Mouse (Mus musculus): ENCODE results near the gene Fancf. TPM values are rescaled to one million over a fixed set of nuclear protein-coding genes. Genes with fewer than 3 reads are reported as not detected.

The Fancf gene
- 7.2 and 7.5 TPM in 2 replicates for polyA plus RNA-seq (2015; fragmentation: Nextera tagmentation; extraction: Ambion mirVana)

- Histone ChIP-seq H3K36me3 (peaks cover 28% of the 10 kb centered on the region), H3K9ac (peak within 1 kb of the TSS; percentile 87), H3K4me3 (replicated peaks) (peak within 1 kb of the TSS; percentile 83), H3K4me1 (replicated peaks) (peaks cover 53% of the 10 kb centered on the region), H3K9me3 (replicated peaks) (no peaks in the 10 kb centered on the region), H3K27me3 (no peaks in the 10 kb centered on the region), H3K4me2 (peak within 1 kb of the TSS; percentile 93), H3K27ac (peak within 1 kb of the TSS; percentile 92)
- WGBS (ENCODE audit: insufficient replicate concordance): under 1% methylated on average over 43 of the region's 43 CpGs
- DNase-seq: peak; percentile 93
- peak; percentile 97 for ATAC-seq (ENCODE audit: low read depth)
Observed at GRCm38 (mm10) chr7:51862097-51862492, at the start of gene Fancf. TSS of gene Fancf (minus strand) at chr7:51862267.

GRCm38 (mm10) chr7:51899066-51899465, 37.0 kb upstream of the Fancf start:
- no peaks in the 10 kb centered on the region for H3K36me3 ChIP-seq
- ATAC-seq (ENCODE audit: low read depth) (no peak), DNase-seq (no peak)
- H3K9me3 ChIP-seq (replicated peaks): no peaks in the 10 kb centered on the region
- no peak overlapping the region for H3K4me2 ChIP-seq
- H3K9ac ChIP-seq: no peak overlapping the region
- H3K27ac ChIP-seq: no peak overlapping the region
- no peak overlapping the region for H3K4me3 ChIP-seq (replicated peaks)
- no peaks in the 10 kb centered on the region for H3K27me3 ChIP-seq
- H3K4me1 ChIP-seq (replicated peaks): no peaks in the 10 kb centered on the region
- 73% methylated on average over 6 of the region's 6 CpGs for WGBS (ENCODE audit: insufficient replicate concordance)

GRCm38 (mm10) chr7:51894939-51895338, 32.9 kb upstream of the Fancf start:
- H3K9me3 ChIP-seq (replicated peaks): no peaks in the 10 kb centered on the region
- no peak for ATAC-seq (ENCODE audit: low read depth)
- H3K4me2 ChIP-seq: no peak overlapping the region
- no peak for DNase-seq
- 64% methylated on average over 2 of the region's 2 CpGs for WGBS (ENCODE audit: insufficient replicate concordance)
- H3K4me1 ChIP-seq (replicated peaks): no peaks in the 10 kb centered on the region
- no peaks in the 10 kb centered on the region for H3K27me3 ChIP-seq
- H3K4me3 ChIP-seq (replicated peaks): no peak overlapping the region
- H3K27ac ChIP-seq: no peak overlapping the region
- H3K9ac ChIP-seq: no peak overlapping the region
- H3K36me3 ChIP-seq: no peaks in the 10 kb centered on the region

- 62% methylated on average over 4 of the region's 4 CpGs for WGBS (ENCODE audit: insufficient replicate concordance)
- Histone ChIP-seq H3K9ac (no peak overlapping the region), H3K27me3 (no peaks in the 10 kb centered on the region), H3K4me2 (no peak overlapping the region), H3K4me1 (replicated peaks) (no peaks in the 10 kb centered on the region), H3K27ac (no peak overlapping the region), H3K9me3 (replicated peaks) (no peaks in the 10 kb centered on the region), H3K36me3 (no peaks in the 10 kb centered on the region), H3K4me3 (replicated peaks) (no peak overlapping the region)
- ATAC-seq (ENCODE audit: low read depth): no peak
- DNase-seq: no peak
Observed at GRCm38 (mm10) chr7:51894133-51894801, 32.2 kb upstream of the Fancf start.

- no peak for ATAC-seq (ENCODE audit: low read depth)
- no peaks in the 10 kb centered on the region for H3K9me3 ChIP-seq (replicated peaks)
- WGBS (ENCODE audit: insufficient replicate concordance): 58% methylated on average over 4 of the region's 4 CpGs
- H3K4me3 ChIP-seq (replicated peaks): no peak overlapping the region
- no peaks in the 10 kb centered on the region for H3K36me3 ChIP-seq
- no peak overlapping the region for H3K9ac ChIP-seq
- H3K4me2 ChIP-seq: no peak overlapping the region
- DNase-seq: no peak
- no peaks in the 10 kb centered on the region for H3K27me3 ChIP-seq
- H3K27ac ChIP-seq: no peak overlapping the region
- no peaks in the 10 kb centered on the region for H3K4me1 ChIP-seq (replicated peaks)
Observed at GRCm38 (mm10) chr7:51893008-51893407, 30.9 kb upstream of the Fancf start.

GRCm38 (mm10) chr7:51892224-51892965, 30.3 kb upstream of the Fancf start:
- H3K36me3 ChIP-seq: no peaks in the 10 kb centered on the region
- ATAC-seq (ENCODE audit: low read depth): no peak
- H3K9me3 ChIP-seq (replicated peaks): no peaks in the 10 kb centered on the region
- H3K9ac ChIP-seq: no peak overlapping the region
- H3K4me3 ChIP-seq (replicated peaks): no peak overlapping the region
- no peaks in the 10 kb centered on the region for H3K27me3 ChIP-seq
- no peak for DNase-seq
- WGBS (ENCODE audit: insufficient replicate concordance): 74% methylated on average over 1 of the region's 1 CpGs
- no peak overlapping the region for H3K4me2 ChIP-seq
- H3K4me1 ChIP-seq (replicated peaks): no peaks in the 10 kb centered on the region
- H3K27ac ChIP-seq: no peak overlapping the region

GRCm38 (mm10) chr7:51889601-51890000, 27.5 kb upstream of the Fancf start:
- 73% methylated on average over 7 of the region's 7 CpGs for WGBS (ENCODE audit: insufficient replicate concordance)
- H3K4me3 ChIP-seq (replicated peaks): no peak overlapping the region
- no peak overlapping the region for H3K27ac ChIP-seq
- H3K9me3 ChIP-seq (replicated peaks): no peaks in the 10 kb centered on the region
- ATAC-seq (ENCODE audit: low read depth) (no peak), DNase-seq (no peak)
- H3K36me3 ChIP-seq: no peaks in the 10 kb centered on the region
- H3K4me1 ChIP-seq (replicated peaks): no peaks in the 10 kb centered on the region
- H3K4me2 ChIP-seq: no peak overlapping the region
- no peaks in the 10 kb centered on the region for H3K27me3 ChIP-seq
- no peak overlapping the region for H3K9ac ChIP-seq

- H3K9ac ChIP-seq: no peak overlapping the region
- 66% methylated on average over 11 of the region's 11 CpGs for WGBS (ENCODE audit: insufficient replicate concordance)
- H3K9me3 ChIP-seq (replicated peaks): no peaks in the 10 kb centered on the region
- no peak overlapping the region for H3K4me2 ChIP-seq
- no peak for ATAC-seq (ENCODE audit: low read depth)
- H3K4me3 ChIP-seq (replicated peaks): no peak overlapping the region
- no peaks in the 10 kb centered on the region for H3K36me3 ChIP-seq
- H3K27me3 ChIP-seq: no peaks in the 10 kb centered on the region
- no peaks in the 10 kb centered on the region for H3K4me1 ChIP-seq (replicated peaks)
- no peak overlapping the region for H3K27ac ChIP-seq
- DNase-seq: no peak
Observed at GRCm38 (mm10) chr7:51887678-51888567, 25.9 kb upstream of the Fancf start.

GRCm38 (mm10) chr7:51885345-51885744, 23.3 kb upstream of the Fancf start:
- no peak overlapping the region for H3K4me2 ChIP-seq
- no peak overlapping the region for H3K9ac ChIP-seq
- no peaks in the 10 kb centered on the region for H3K27me3 ChIP-seq
- no peaks in the 10 kb centered on the region for H3K4me1 ChIP-seq (replicated peaks)
- DNase-seq (no peak), ATAC-seq (ENCODE audit: low read depth) (no peak)
- no peaks in the 10 kb centered on the region for H3K36me3 ChIP-seq
- H3K9me3 ChIP-seq (replicated peaks): no peaks in the 10 kb centered on the region
- 60% methylated on average over 3 of the region's 3 CpGs for WGBS (ENCODE audit: insufficient replicate concordance)
- no peak overlapping the region for H3K4me3 ChIP-seq (replicated peaks)
- no peak overlapping the region for H3K27ac ChIP-seq

GRCm38 (mm10) chr7:51880121-51880520, 18.1 kb upstream of the Fancf start:
- Histone ChIP-seq H3K9ac (no peak overlapping the region), H3K27ac (no peak overlapping the region), H3K36me3 (no peaks in the 10 kb centered on the region), H3K4me2 (no peak overlapping the region), H3K4me1 (replicated peaks) (peaks cover 7% of the 10 kb centered on the region), H3K9me3 (replicated peaks) (no peaks in the 10 kb centered on the region), H3K4me3 (replicated peaks) (no peak overlapping the region), H3K27me3 (0 out of 2 replicates have a peak, but pooled peaks cover 5% of the 10 kb centered on the region)
- no peak for ATAC-seq (ENCODE audit: low read depth)
- WGBS (ENCODE audit: insufficient replicate concordance): 60% methylated on average over 4 of the region's 4 CpGs
- DNase-seq: no peak

GRCm38 (mm10) chr7:51879136-51879723, 17.2 kb upstream of the Fancf start:
- 0 out of 2 replicates have a peak, but pooled peaks cover 5% of the 10 kb centered on the region for H3K27me3 ChIP-seq
- 1% methylated on average over 17 of the region's 17 CpGs for WGBS (ENCODE audit: insufficient replicate concordance)
- peak overlapping the region; percentile 50; the same call in 1 of the 2 replicates for H3K9ac ChIP-seq
- H3K36me3 ChIP-seq: no peaks in the 10 kb centered on the region
- H3K4me1 ChIP-seq (replicated peaks): peaks cover 7% of the 10 kb centered on the region
- H3K4me2 ChIP-seq: peak overlapping the region; percentile 66
- no peaks in the 10 kb centered on the region for H3K9me3 ChIP-seq (replicated peaks)
- ATAC-seq (ENCODE audit: low read depth) (peak; percentile 67), DNase-seq (no peak)
- peak overlapping the region; percentile 46 for H3K4me3 ChIP-seq (replicated peaks)
- no peak overlapping the region for H3K27ac ChIP-seq

Measured in liver, embryonic 13.5 days (tissue).